Mouse (Mus musculus): Measurements from ENCODE around the gene Hirip3. TPM values are rescaled to one million over a fixed set of nuclear protein-coding genes. Genes with fewer than 3 reads are reported as not detected.
"Not testable (repeated sequence)": the region's sequence is repeated elsewhere in the genome, so short reads cannot be mapped to it uniquely, and the experiment has no call there.

Gene Hirip3
- total and polyA plus RNA-seq, 2 experiments from 2014 or later = 19.5 to 21.3 TPM

DNA sequence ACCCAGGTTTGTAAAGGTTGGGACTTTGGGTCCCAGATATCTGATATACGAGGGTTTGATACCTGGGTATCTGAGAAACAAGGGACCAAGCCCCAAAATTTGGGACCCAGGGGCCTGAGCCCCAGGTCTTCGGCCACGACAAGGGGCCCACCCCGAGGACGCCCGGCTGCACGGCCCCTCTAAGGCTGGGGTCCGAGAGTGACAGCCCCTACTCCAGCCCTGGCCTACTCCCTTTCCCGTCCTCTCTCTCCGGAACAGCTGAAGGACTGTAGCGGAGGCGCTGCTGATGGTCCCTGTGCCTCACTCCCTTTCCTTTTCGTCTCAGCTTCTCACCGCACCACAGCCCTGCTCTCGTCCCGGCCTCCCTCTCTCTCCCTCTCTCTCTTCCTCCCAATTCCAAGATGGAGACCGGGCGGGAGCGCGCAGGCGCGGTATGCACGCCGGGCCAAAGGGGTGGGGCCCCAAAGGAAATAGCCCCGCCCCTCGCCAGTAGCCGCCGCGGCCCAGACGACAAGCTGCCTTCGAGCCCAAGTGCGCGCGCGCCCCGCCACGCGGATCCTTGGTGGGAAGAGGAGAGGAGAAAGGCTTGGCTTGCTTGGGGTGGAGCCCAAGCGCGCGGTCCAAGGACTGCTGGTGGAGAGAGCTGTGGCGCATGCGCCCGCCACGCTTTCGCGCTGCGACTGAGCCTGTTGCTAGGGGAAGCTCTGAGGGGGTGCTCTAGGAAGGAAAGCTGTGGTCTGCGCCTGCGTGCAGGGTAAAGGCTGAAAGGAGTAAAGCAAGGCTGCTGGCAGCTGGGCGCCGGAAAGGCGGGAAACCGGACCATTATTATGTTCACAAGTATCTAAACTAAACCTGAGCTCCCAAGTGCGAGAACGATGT, 22.8 kb downstream of the Hirip3 start, which contains the start of gene Taok2:
Taok2 (minus strand) TSS at position 418 of the 879 bp plus-strand sequence.
- DNase-seq (peak; percentile 99), ATAC-seq (peak; percentile 98)
- H3K36me3 ChIP-seq (ENCODE audit: insufficient read depth) = peaks cover 11% of the 10 kb centered on the region
- H3K27me3 ChIP-seq (ENCODE audit: insufficient read depth, low read length) = no peaks in the 10 kb centered on the region
- 0 out of 2 replicates have a peak, but pooled peaks have one; percentile 25 for TF ChIP-seq CTCF (IDR thresholded peaks at IDR 0.05; ENCODE audit: low read depth)
- H3K4me2 ChIP-seq (ENCODE audit: low read depth) = peak within 1 kb of the TSS; percentile 98
- H3K9me3 ChIP-seq (ENCODE audit: low read length) = no peaks in the 10 kb centered on the region
- H3K9ac ChIP-seq = peak within 1 kb of the TSS; percentile 96
- under 1% methylated on average over 56 of the region's 56 CpGs for WGBS
- H3K4me1 ChIP-seq (ENCODE audit: insufficient read depth) = peaks cover 26% of the 10 kb centered on the region
- peak within 1 kb of the TSS; percentile 97 for H3K27ac ChIP-seq (ENCODE audit: low read depth, low read length)
- peak within 1 kb of the TSS; percentile 81 for H3K4me3 ChIP-seq (ENCODE audit: low read depth, low read length)

DNA sequence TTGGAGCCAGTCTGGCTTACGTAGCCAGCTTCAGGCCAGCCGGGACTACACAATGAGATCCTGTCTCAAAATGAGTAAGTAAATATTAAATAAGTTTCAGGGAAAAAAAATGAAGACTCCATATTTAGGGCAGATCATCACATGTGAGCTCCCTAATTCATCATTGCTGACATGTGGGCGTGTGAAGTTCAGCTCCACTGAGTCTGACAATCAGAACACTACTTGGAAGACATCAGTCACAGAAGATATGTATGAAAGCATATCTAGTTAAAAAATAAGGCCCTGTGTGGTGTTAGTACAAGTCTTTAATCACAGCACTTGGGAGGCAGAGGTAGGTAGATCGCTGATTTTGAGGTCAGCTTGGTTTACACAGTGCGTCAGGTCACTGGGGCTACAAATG, 25.5 kb downstream of the Hirip3 start:
- Histone ChIP-seq H3K4me1 (ENCODE audit: insufficient read depth) (peaks cover 13% of the 10 kb centered on the region), H3K4me3 (ENCODE audit: low read depth, low read length) (no peak overlapping the region), H3K9ac (no peak overlapping the region), H3K27ac (ENCODE audit: low read depth, low read length) (no peak overlapping the region), H3K4me2 (ENCODE audit: low read depth) (no peak overlapping the region), H3K9me3 (ENCODE audit: low read length) (no peaks in the 10 kb centered on the region), H3K27me3 (ENCODE audit: insufficient read depth, low read length) (no peaks in the 10 kb centered on the region), H3K36me3 (ENCODE audit: insufficient read depth) (0 out of 2 replicates have a peak, but pooled peaks cover 8% of the 10 kb centered on the region)
- DNase-seq (no peak), ATAC-seq (no peak)
- WGBS = 93% methylated on average over 5 of the region's 5 CpGs
- no peak for TF ChIP-seq CTCF (IDR thresholded peaks at IDR 0.05; ENCODE audit: low read depth)

DNA sequence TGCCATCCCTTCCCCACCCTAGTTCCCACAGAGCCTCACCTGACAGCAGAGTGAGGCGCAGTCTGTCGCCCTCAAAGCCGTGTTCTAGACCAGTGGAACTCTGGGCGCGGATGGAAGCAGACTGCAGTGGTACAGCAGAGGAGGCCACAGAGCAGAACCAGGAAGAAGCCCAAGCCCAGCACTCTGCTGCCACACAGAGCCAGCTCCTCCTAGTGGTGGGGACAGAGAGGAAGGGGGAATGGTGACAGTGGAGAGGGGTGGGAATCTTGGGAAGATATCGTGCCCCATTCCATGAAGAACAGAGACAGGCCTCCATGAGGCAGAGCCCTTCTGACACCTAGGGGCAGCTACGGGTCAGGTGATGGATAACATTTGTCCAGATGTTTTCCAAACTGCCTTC, 27.1 kb downstream of the Hirip3 start:
- Histone ChIP-seq H3K27ac (ENCODE audit: low read depth, low read length) (no peak overlapping the region), H3K9me3 (ENCODE audit: low read length) (no peaks in the 10 kb centered on the region), H3K4me3 (ENCODE audit: low read depth, low read length) (no peak overlapping the region), H3K4me2 (ENCODE audit: low read depth) (no peak overlapping the region), H3K36me3 (ENCODE audit: insufficient read depth) (0 out of 2 replicates have a peak, but pooled peaks cover 8% of the 10 kb centered on the region), H3K27me3 (ENCODE audit: insufficient read depth, low read length) (no peaks in the 10 kb centered on the region), H3K4me1 (ENCODE audit: insufficient read depth) (0 out of 2 replicates have a peak, but pooled peaks cover 2% of the 10 kb centered on the region), H3K9ac (no peak overlapping the region)
- 54% methylated on average over 7 of the region's 7 CpGs for WGBS
- peak; percentile 45 for TF ChIP-seq CTCF (IDR thresholded peaks at IDR 0.05; ENCODE audit: low read depth)
- no peak for ATAC-seq
- DNase-seq = no peak

DNA sequence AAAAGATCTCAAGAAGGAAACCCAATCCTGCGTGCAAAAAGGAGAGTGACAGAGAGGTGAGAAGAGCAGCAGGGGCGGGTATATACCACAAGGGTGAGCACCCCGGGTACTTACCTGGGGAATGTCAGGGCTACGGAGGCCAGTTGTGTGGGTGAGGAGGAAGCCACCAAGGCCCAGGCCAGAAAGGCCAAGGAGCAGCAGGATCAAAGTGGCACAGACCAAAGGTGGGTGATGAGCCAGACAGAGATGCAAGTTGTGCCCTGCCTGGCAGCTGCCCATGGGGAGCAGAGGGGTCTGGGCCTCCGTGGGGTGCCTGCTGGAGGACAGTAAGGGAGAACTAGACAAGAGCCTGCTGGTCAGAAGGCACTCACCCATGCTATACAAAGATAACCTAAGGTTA, 35.1 kb downstream of the Hirip3 start:
- no peak for TF ChIP-seq CTCF (IDR thresholded peaks at IDR 0.05; ENCODE audit: low read depth)
- H3K9ac ChIP-seq = no peak overlapping the region
- no peaks in the 10 kb centered on the region for H3K36me3 ChIP-seq (ENCODE audit: insufficient read depth)
- WGBS = 87% methylated on average over 5 of the region's 5 CpGs
- H3K4me3 ChIP-seq (ENCODE audit: low read depth, low read length) = no peak overlapping the region
- ATAC-seq = no peak
- H3K27me3 ChIP-seq (ENCODE audit: insufficient read depth, low read length) = no peaks in the 10 kb centered on the region
- peaks cover 11% of the 10 kb centered on the region for H3K4me1 ChIP-seq (ENCODE audit: insufficient read depth)
- H3K4me2 ChIP-seq (ENCODE audit: low read depth) = 0 out of 2 replicates have a peak overlapping the region, but pooled peaks have one; percentile 83
- no peak overlapping the region for H3K27ac ChIP-seq (ENCODE audit: low read depth, low read length)
- DNase-seq = no peak
- no peaks in the 10 kb centered on the region for H3K9me3 ChIP-seq (ENCODE audit: low read length)

DNA sequence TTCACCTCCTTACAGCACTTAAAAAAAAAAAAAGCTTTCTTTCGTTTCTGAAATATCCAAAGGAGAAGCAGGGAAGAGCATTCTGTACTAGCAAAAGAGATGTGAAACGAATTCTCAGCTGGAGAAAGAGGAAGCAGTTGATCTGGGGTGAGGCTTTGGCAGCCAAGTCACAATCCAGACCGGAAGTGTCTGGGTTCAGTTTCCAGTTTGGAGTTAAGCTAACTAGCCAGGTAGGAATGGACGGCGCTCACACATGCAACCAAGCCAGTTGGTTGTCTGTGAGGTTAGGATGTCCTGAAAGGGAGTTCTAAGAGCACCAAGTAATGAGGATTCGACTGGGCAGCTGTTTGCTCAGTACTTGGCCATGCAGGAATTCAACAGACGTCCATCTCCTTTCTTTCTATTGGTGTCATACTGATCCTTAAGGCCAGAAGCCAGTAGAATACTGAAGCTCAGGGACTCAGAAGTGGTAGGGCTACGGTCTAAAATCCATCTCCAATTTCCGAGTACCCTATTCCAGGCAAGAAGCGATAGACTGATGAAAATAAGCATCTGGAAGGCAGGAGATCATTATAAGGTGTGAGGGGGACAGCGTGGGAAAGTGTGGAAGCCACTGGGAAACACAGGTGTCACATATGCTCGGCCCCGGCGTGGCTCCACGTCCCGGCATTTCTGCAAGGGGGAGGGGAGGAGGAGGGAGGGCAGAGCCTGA, 35.8 kb downstream of the Hirip3 start:
- ATAC-seq (no peak; the same call in 1 of the 2 replicates), DNase-seq (no peak)
- no peaks in the 10 kb centered on the region for H3K9me3 ChIP-seq (ENCODE audit: low read length)
- peak overlapping the region; percentile 71 for H3K4me3 ChIP-seq (ENCODE audit: low read depth, low read length)
- WGBS = 19% methylated on average over 16 of the region's 16 CpGs
- H3K4me1 ChIP-seq (ENCODE audit: insufficient read depth) = peaks cover 11% of the 10 kb centered on the region
- H3K36me3 ChIP-seq (ENCODE audit: insufficient read depth) = no peaks in the 10 kb centered on the region
- H3K27ac ChIP-seq (ENCODE audit: low read depth, low read length) = peak overlapping the region; percentile 88
- peak overlapping the region; percentile 83 for H3K4me2 ChIP-seq (ENCODE audit: low read depth)
- H3K9ac ChIP-seq = peak overlapping the region; percentile 88
- TF ChIP-seq CTCF (IDR thresholded peaks at IDR 0.05; ENCODE audit: low read depth) = no peak
- no peaks in the 10 kb centered on the region for H3K27me3 ChIP-seq (ENCODE audit: insufficient read depth, low read length)

DNA sequence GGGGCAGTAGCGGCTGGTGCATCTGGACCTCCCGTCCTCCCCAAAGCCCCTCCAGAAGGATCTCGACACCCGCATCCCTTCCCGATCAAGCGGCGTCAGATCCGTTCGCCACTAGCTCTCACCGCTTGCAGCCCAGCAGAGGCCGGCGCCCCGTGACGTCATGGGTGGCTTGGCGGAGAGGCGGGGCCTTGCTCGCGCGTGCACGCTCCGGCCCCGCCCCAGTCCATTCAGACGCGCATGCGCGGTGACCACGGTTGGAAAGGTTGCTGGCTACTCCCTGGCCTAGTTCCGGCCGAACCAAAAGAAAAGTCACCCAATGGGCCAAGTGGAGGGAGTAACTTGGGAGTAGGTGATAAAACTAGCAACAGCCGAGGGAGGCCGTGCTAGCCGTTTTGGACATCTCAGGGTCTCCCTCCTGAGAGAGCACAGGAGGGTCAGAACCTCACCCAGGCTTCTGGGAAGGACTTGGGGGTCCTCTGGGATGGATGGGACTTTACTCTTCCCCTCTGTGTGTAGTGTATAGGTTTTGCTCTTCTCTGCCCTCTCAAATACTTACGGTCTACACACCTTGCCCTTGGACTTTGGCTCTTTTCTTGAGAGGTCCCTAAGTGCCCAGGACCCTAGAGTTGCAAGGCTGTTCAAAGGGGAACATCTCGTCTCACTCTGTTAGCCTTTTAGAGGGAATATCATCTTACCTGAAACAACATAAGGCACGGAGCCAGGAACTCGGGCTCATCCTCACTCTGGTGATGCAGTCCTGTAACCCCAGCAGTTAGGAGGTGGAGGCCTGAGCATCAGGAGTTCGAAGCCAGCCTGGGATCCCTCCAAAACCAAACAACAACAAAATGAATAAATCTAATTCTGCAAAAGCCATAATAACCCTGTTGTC, 36.6 kb downstream of the Hirip3 start:
- WGBS = 13% methylated on average over 37 of the region's 37 CpGs
- H3K27me3 ChIP-seq (ENCODE audit: insufficient read depth, low read length) = no peaks in the 10 kb centered on the region
- ATAC-seq (peak; percentile 96), DNase-seq (peak; percentile 96)
- peak overlapping the region; percentile 83 for H3K4me2 ChIP-seq (ENCODE audit: low read depth)
- H3K4me3 ChIP-seq (ENCODE audit: low read depth, low read length) = peak overlapping the region; percentile 71
- H3K9me3 ChIP-seq (ENCODE audit: low read length) = no peaks in the 10 kb centered on the region
- no peaks in the 10 kb centered on the region for H3K36me3 ChIP-seq (ENCODE audit: insufficient read depth)
- H3K9ac ChIP-seq = peak overlapping the region; percentile 88
- peaks cover 11% of the 10 kb centered on the region for H3K4me1 ChIP-seq (ENCODE audit: insufficient read depth)
- no peak for TF ChIP-seq CTCF (IDR thresholded peaks at IDR 0.05; ENCODE audit: low read depth)
- H3K27ac ChIP-seq (ENCODE audit: low read depth, low read length) = peak overlapping the region; percentile 88

DNA sequence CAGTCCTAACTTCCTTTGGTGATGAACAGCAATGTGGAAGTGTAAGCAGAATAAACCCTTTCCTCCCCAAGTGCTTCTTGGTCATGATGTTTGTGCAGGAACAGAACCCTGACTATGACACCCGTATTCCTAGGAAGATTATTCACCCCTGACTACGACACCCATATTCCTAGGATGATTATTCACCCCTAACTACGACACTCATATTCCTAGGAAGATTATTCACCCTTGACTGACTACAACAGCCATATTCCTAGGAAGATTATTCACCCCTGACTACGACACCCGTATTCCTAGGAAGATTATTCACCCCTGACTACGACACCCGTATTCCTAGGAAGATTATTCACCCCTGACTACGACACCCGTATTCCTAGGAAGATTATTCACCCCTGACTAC, 38.0 kb downstream of the Hirip3 start:
- ATAC-seq; DNase-seq; H3K36me3 ChIP-seq (ENCODE audit: insufficient read depth); H3K27ac ChIP-seq (ENCODE audit: low read depth, low read length); H3K9ac ChIP-seq; H3K27me3 ChIP-seq (ENCODE audit: insufficient read depth, low read length); H3K4me3 ChIP-seq (ENCODE audit: low read depth, low read length); H3K4me2 ChIP-seq (ENCODE audit: low read depth); H3K9me3 ChIP-seq (ENCODE audit: low read length): not testable (repeated sequence)
- WGBS = 95% methylated on average over 7 of the region's 9 CpGs
- peaks cover 11% of the 10 kb centered on the region for H3K4me1 ChIP-seq (ENCODE audit: insufficient read depth)
